In genomic region chr7:4124856-4125255, GRCm38 (mm10) we compare ENCODE assay signal across 11 mouse cellular contexts. TPM values are rescaled to one million over a fixed set of nuclear protein-coding genes. Genes with fewer than 3 reads are reported as not detected.
DNase-seq lines count a peak whose midpoint lies in the region; ATAC-seq and TF ChIP-seq lines count a peak whose summit lies in the region.
"Had no signal": no experiment of that assay in that cellular context is flagged by ENCODE, and none has a peak within 500 bp of the region (broad histone marks: within the 10 kb centered on the region; RNA-seq: fewer than 3 reads in every experiment).

No protein-coding gene starts in this region.

- no peaks in the 10 kb centered on the region for H3K9me3 ChIP-seq in kidney, embryonic 16.5 days (ENCODE audit: low read length)
- no peaks in the 10 kb centered on the region for H3K9me3 ChIP-seq in embryonic facial prominence, embryonic 15.5 days (replicated peaks)
- H3K9me3 ChIP-seq in hindbrain, postnatal 0 days (ENCODE audit: low read length): no peaks in the 10 kb centered on the region
- H3K9me3 ChIP-seq in neural tube, embryonic 13.5 days: no peaks in the 10 kb centered on the region
- H3K9me3 ChIP-seq: liver, embryonic 15.5 days had no signal

- DNase-seq in kidney, postnatal 10 days: no peak
- DNase-seq in hindbrain, postnatal 0 days (ENCODE audit: low spot score): no peak
- DNase-seq in gastrocnemius, postnatal 25 days: no peak
- DNase-seq in layer of hippocampus, adult 8-10 months (ENCODE audit: low spot score in 2 of 2): no peak
- DNase-seq in embryo, embryonic 9.5 days (ENCODE audit: extremely low spot score): no peak
- DNase-seq: kidney, postnatal 36 days had no signal

- ATAC-seq in kidney, embryonic 16.5 days (ENCODE audit: low FRiP score, low TSS enrichment): no peak
- ATAC-seq in embryonic facial prominence, embryonic 15.5 days (ENCODE audit: insufficient number of reproducible peaks, low FRiP score, low TSS enrichment, low read depth): no peak
- no peak for ATAC-seq in hindbrain, postnatal 0 days
- ATAC-seq in neural tube, embryonic 13.5 days (ENCODE audit: low read depth): no peak

- H3K36me3 ChIP-seq in kidney, embryonic 16.5 days (ENCODE audit: insufficient read depth, low read length): no peaks in the 10 kb centered on the region
- no peaks in the 10 kb centered on the region for H3K36me3 ChIP-seq in embryonic facial prominence, embryonic 15.5 days
- H3K36me3 ChIP-seq in hindbrain, postnatal 0 days (ENCODE audit: insufficient read depth, low read length): no peaks in the 10 kb centered on the region; the same call in 1 of the 2 replicates
- peaks cover 33% of the 10 kb centered on the region for H3K36me3 ChIP-seq in neural tube, embryonic 13.5 days
- H3K36me3 ChIP-seq: liver, embryonic 15.5 days had no signal

- no peak overlapping the region for H3K4me2 ChIP-seq in kidney, embryonic 16.5 days (replicated peaks; ENCODE audit: low read depth, low read length)
- peak overlapping the region; percentile 41 for H3K4me2 ChIP-seq in embryonic facial prominence, embryonic 15.5 days (replicated peaks)
- peak overlapping the region; percentile 46 for H3K4me2 ChIP-seq in hindbrain, postnatal 0 days (ENCODE audit: low read depth, low read length)
- H3K4me2 ChIP-seq in neural tube, embryonic 13.5 days: peak overlapping the region; percentile 74
- H3K4me2 ChIP-seq: liver, embryonic 15.5 days had no signal

- H3K27me3 ChIP-seq in kidney, embryonic 16.5 days (ENCODE audit: insufficient read depth, low read length): peaks cover 15% of the 10 kb centered on the region
- H3K27me3 ChIP-seq in embryonic facial prominence, embryonic 15.5 days: peaks cover 6% of the 10 kb centered on the region
- H3K27me3 ChIP-seq in hindbrain, postnatal 0 days (ENCODE audit: insufficient read depth, low read length): no peaks in the 10 kb centered on the region
- no peaks in the 10 kb centered on the region for H3K27me3 ChIP-seq in neural tube, embryonic 13.5 days

- 0 out of 2 replicates have a peak overlapping the region, but pooled peaks have one; percentile 25 for H3K9ac ChIP-seq in kidney, embryonic 16.5 days (replicated peaks; ENCODE audit: low read length)
- no peak overlapping the region for H3K9ac ChIP-seq in embryonic facial prominence, embryonic 15.5 days
- H3K9ac ChIP-seq in hindbrain, postnatal 0 days (replicated peaks; ENCODE audit: low read length): no peak overlapping the region
- H3K9ac ChIP-seq in neural tube, embryonic 13.5 days: peak overlapping the region; percentile 54
- H3K9ac ChIP-seq: liver, embryonic 15.5 days had no signal

- no peak overlapping the region for H3K4me3 ChIP-seq in kidney, embryonic 16.5 days (ENCODE audit: low read length)
- H3K4me3 ChIP-seq in embryonic facial prominence, embryonic 15.5 days (replicated peaks): no peak overlapping the region
- H3K4me3 ChIP-seq in hindbrain, postnatal 0 days (ENCODE audit: low read length): peak overlapping the region; percentile 18
- peak overlapping the region; percentile 29 for H3K4me3 ChIP-seq in neural tube, embryonic 13.5 days
- H3K4me3 ChIP-seq: erythroblast, embryonic 14.5 days; liver, embryonic 15.5 days had no signal

- H3K27ac ChIP-seq in kidney, embryonic 16.5 days (ENCODE audit: low read length): no peak overlapping the region
- H3K27ac ChIP-seq in embryonic facial prominence, embryonic 15.5 days (replicated peaks): no peak overlapping the region
- H3K27ac ChIP-seq in hindbrain, postnatal 0 days: peak overlapping the region; percentile 89
- peak overlapping the region; percentile 90 for H3K27ac ChIP-seq in neural tube, embryonic 13.5 days (replicated peaks)
- H3K27ac ChIP-seq: liver, embryonic 15.5 days had no signal

- no peak for TF ChIP-seq CTCF in hindbrain, postnatal 0 days (IDR thresholded peaks at IDR 0.05; ENCODE audit: low read depth)

- peaks cover 9% of the 10 kb centered on the region for H3K4me1 ChIP-seq in kidney, embryonic 16.5 days (ENCODE audit: insufficient read depth, low read length)
- peaks cover 18% of the 10 kb centered on the region for H3K4me1 ChIP-seq in embryonic facial prominence, embryonic 15.5 days
- H3K4me1 ChIP-seq in hindbrain, postnatal 0 days (ENCODE audit: insufficient read depth, low read length): peaks cover 26% of the 10 kb centered on the region
- H3K4me1 ChIP-seq in neural tube, embryonic 13.5 days (replicated peaks): peaks cover 81% of the 10 kb centered on the region
- H3K4me1 ChIP-seq: liver, embryonic 15.5 days had no signal

- 18% methylated on average over 5 of the region's 5 CpGs for WGBS in kidney, embryonic 16.5 days
- 14% methylated on average over 5 of the region's 5 CpGs for WGBS in embryonic facial prominence, embryonic 15.5 days
- 9% methylated on average over 5 of the region's 5 CpGs for WGBS in hindbrain, postnatal 0 days
- WGBS in neural tube, embryonic 13.5 days: 11% methylated on average over 5 of the region's 5 CpGs

RNA-seq across cellular contexts. Expression of gene Ttyh1, which starts 5.6 kb away (rescaled TPM):
- 2.4 and 2.7 TPM in 2 replicates for polyA plus RNA-seq in kidney, embryonic 16.5 days (2015; fragmentation: Nextera tagmentation; extraction: Ambion mirVana)
- 6.2 and 6.7 TPM in 2 replicates for polyA plus RNA-seq in embryonic facial prominence, embryonic 15.5 days (2015; fragmentation: Nextera tagmentation; extraction: Ambion mirVana)
- 819 and 1,009 TPM in 2 replicates for total RNA-seq in hindbrain, postnatal 0 days (2014; rRNA removed)
- 249 and 272 TPM in 2 replicates for polyA plus RNA-seq in hindbrain, postnatal 0 days (2015; fragmentation: Nextera tagmentation; extraction: Ambion mirVana)
- 137 and 141 TPM in 2 replicates for polyA plus RNA-seq in neural tube, embryonic 13.5 days (2015; fragmentation: Nextera tagmentation; extraction: Ambion mirVana)
- total RNA-seq in gastrocnemius, postnatal 25 days (2021): 1 to 10 TPM; 1.2 to 3.0 TPM
- 100 to 1,000 TPM; 459 to 552 (median 528) TPM for total RNA-seq in layer of hippocampus, adult 8-10 months (2022)
- polyA plus RNA-seq: erythroblast, embryonic 14.5 days had no signal

RNA-seq across cellular contexts. Expression of gene Leng8, which starts 12.0 kb away (rescaled TPM):
- 59.7 and 74.2 TPM in 2 replicates for polyA plus RNA-seq in kidney, embryonic 16.5 days (2015; fragmentation: Nextera tagmentation; extraction: Ambion mirVana)
- polyA plus RNA-seq in embryonic facial prominence, embryonic 15.5 days (2015; fragmentation: Nextera tagmentation; extraction: Ambion mirVana): 64.4 and 82.2 TPM in 2 replicates
- total RNA-seq in hindbrain, postnatal 0 days (2014; rRNA removed): 183 and 264 TPM in 2 replicates
- polyA plus RNA-seq in hindbrain, postnatal 0 days (2015; fragmentation: Nextera tagmentation; extraction: Ambion mirVana): 49.1 and 50.8 TPM in 2 replicates
- polyA plus RNA-seq in neural tube, embryonic 13.5 days (2015; fragmentation: Nextera tagmentation; extraction: Ambion mirVana): 78.0 and 79.6 TPM in 2 replicates
- total RNA-seq in gastrocnemius, postnatal 25 days (2021): 10 to 100 TPM; 32.2 to 34.8 TPM
- 100 to 1,000 TPM; 173 to 209 (median 190) TPM for total RNA-seq in layer of hippocampus, adult 8-10 months (2022)

RNA-seq across cellular contexts. Expression of gene Leng9, which starts 25.3 kb away (rescaled TPM):
- polyA plus RNA-seq in kidney, embryonic 16.5 days (2015; fragmentation: Nextera tagmentation; extraction: Ambion mirVana): 3.6 and 4.3 TPM in 2 replicates
- 5.8 and 6.1 TPM in 2 replicates for polyA plus RNA-seq in embryonic facial prominence, embryonic 15.5 days (2015; fragmentation: Nextera tagmentation; extraction: Ambion mirVana)
- total RNA-seq in hindbrain, postnatal 0 days (2014; rRNA removed): 4.2 and 4.4 TPM in 2 replicates
- polyA plus RNA-seq in hindbrain, postnatal 0 days (2015; fragmentation: Nextera tagmentation; extraction: Ambion mirVana): 4.2 and 5.4 TPM in 2 replicates
- polyA plus RNA-seq in neural tube, embryonic 13.5 days (2015; fragmentation: Nextera tagmentation; extraction: Ambion mirVana): 4.6 TPM in 2 replicates
- total RNA-seq in gastrocnemius, postnatal 25 days (2021): 1 to 10 TPM; 2.2 to 2.3 TPM
- 1 to 10 TPM; 5.1 to 6.8 (median 5.7) TPM for total RNA-seq in layer of hippocampus, adult 8-10 months (2022)

RNA-seq across cellular contexts. Expression of gene Cdc42ep5, which starts 39.8 kb away (rescaled TPM):
- polyA plus RNA-seq in kidney, embryonic 16.5 days (2015; fragmentation: Nextera tagmentation; extraction: Ambion mirVana): 36.5 and 43.2 TPM in 2 replicates
- 63.2 and 65.0 TPM in 2 replicates for polyA plus RNA-seq in embryonic facial prominence, embryonic 15.5 days (2015; fragmentation: Nextera tagmentation; extraction: Ambion mirVana)
- 8.5 and 15.9 TPM in 2 replicates for total RNA-seq in hindbrain, postnatal 0 days (2014; rRNA removed)
- 11.7 and 12.0 TPM in 2 replicates for polyA plus RNA-seq in hindbrain, postnatal 0 days (2015; fragmentation: Nextera tagmentation; extraction: Ambion mirVana)
- 8.6 and 8.9 TPM in 2 replicates for polyA plus RNA-seq in neural tube, embryonic 13.5 days (2015; fragmentation: Nextera tagmentation; extraction: Ambion mirVana)
- 1 to 10 TPM; 1.7 to 4.0 TPM for total RNA-seq in gastrocnemius, postnatal 25 days (2021)
- 1 to 10 TPM in 2 of 4 experiments, under 1 TPM in 1, not detected in 1; 0.89 to 1.3 (median 1.1) TPM for total RNA-seq in layer of hippocampus, adult 8-10 months (2022)

Comparison
In these comparisons a context has a peak if more than half of its experiments do, and no peak if none do; other contexts are left out.
1. H3K27ac ChIP-seq: peak in hindbrain, postnatal 0 days (single experiment) and neural tube, embryonic 13.5 days (single experiment); none in kidney, embryonic 16.5 days (single experiment) and embryonic facial prominence, embryonic 15.5 days (single experiment).
2. H3K4me3 ChIP-seq: peak in hindbrain, postnatal 0 days (single experiment) and neural tube, embryonic 13.5 days (single experiment); none in kidney, embryonic 16.5 days (single experiment) and embryonic facial prominence, embryonic 15.5 days (single experiment).
3. H3K9ac ChIP-seq: peak in kidney, embryonic 16.5 days (single experiment) and neural tube, embryonic 13.5 days (single experiment); none in embryonic facial prominence, embryonic 15.5 days (single experiment) and hindbrain, postnatal 0 days (single experiment).
4. RNA of gene Ttyh1, which starts 5.6 kb away (polyA plus RNA-seq): 249 to 272 TPM in hindbrain, postnatal 0 days and 137 to 141 TPM in neural tube, embryonic 13.5 days; 6.2 to 6.7 TPM in embryonic facial prominence, embryonic 15.5 days and 2.4 to 2.7 TPM in kidney, embryonic 16.5 days; every median in the first group is over 10 times any median in the second.